Mouse (Mus musculus) thymus, postnatal 36 days (tissue): ENCODE results near the gene Spon2.

Source experiments
- DNase-seq, 2 experiments: peaks; one replicate each; pipeline ENCODE4 v3.0.0; 2022; ENCODE audit warnings: mixed read lengths in 2 of 2

The Spon2 gene

GRCm38 (mm10) chr5:33218081-33218480 lies at the start of gene Spon2:
Spon2 (minus strand) TSS chr5:33218455.
- DNase-seq, result no peak

GRCm38 (mm10) chr5:33254416-33254815 lies 36.2 kb upstream of the Spon2 start:
- no peak for DNase-seq

- no peak for DNase-seq
Measured at GRCm38 (mm10) chr5:33248186-33248585, 29.9 kb upstream of the Spon2 start.

GRCm38 (mm10) chr5:33247387-33247786 lies 29.1 kb upstream of the Spon2 start:
- no peak for DNase-seq

- no peak for DNase-seq
Measured at GRCm38 (mm10) chr5:33245701-33246100, 27.4 kb upstream of the Spon2 start.

GRCm38 (mm10) chr5:33244377-33244920 lies 26.2 kb upstream of the Spon2 start:
- no peak for DNase-seq

GRCm38 (mm10) chr5:33239934-33240333 lies 21.7 kb upstream of the Spon2 start:
- DNase-seq, result no peak

GRCm38 (mm10) chr5:33239111-33239714 lies 21.0 kb upstream of the Spon2 start:
- DNase-seq, result no peak

- no peak for DNase-seq
Measured at GRCm38 (mm10) chr5:33238256-33238645, 20.0 kb upstream of the Spon2 start.

- no peak for DNase-seq
Measured at GRCm38 (mm10) chr5:33237600-33238255, 19.5 kb upstream of the Spon2 start.

- no peak for DNase-seq
Measured at GRCm38 (mm10) chr5:33234391-33235031, 16.3 kb upstream of the Spon2 start.

- no peak for DNase-seq
Measured at GRCm38 (mm10) chr5:33232791-33233190, 14.5 kb upstream of the Spon2 start.

GRCm38 (mm10) chr5:33230285-33230684 lies 12.0 kb upstream of the Spon2 start:
- DNase-seq, result no peak

- no peak for DNase-seq
Measured at GRCm38 (mm10) chr5:33228428-33228827, 10.2 kb upstream of the Spon2 start.

- no peak for DNase-seq
Measured at GRCm38 (mm10) chr5:33225673-33226072, 7.4 kb upstream of the Spon2 start.

GRCm38 (mm10) chr5:33224491-33224890 lies 6.2 kb upstream of the Spon2 start:
- DNase-seq, result no peak

- no peak for DNase-seq
Measured at GRCm38 (mm10) chr5:33222841-33223744, 4.8 kb upstream of the Spon2 start.

GRCm38 (mm10) chr5:33222389-33222788 lies 4.1 kb upstream of the Spon2 start:
- no peak for DNase-seq

GRCm38 (mm10) chr5:33220350-33221044 lies 2.2 kb upstream of the Spon2 start:
- DNase-seq, result no peak

GRCm38 (mm10) chr5:33219831-33220230 lies 1.6 kb upstream of the Spon2 start:
- no peak for DNase-seq

- DNase-seq, result no peak
Measured at GRCm38 (mm10) chr5:33218746-33219449, 643 bp upstream of the Spon2 start.

GRCm38 (mm10) chr5:33217663-33218062 lies 592 bp downstream of the Spon2 start:
- no peak for DNase-seq
